Mouse (Mus musculus) stomach, postnatal 0 days (tissue): ENCODE data around the gene Slx4. TPM values are rescaled to one million over a fixed set of nuclear protein-coding genes. Genes with fewer than 3 reads are reported as not detected.
"Not testable (repeated sequence)": the region's sequence is repeated elsewhere in the genome, so short reads cannot be mapped to it uniquely, and the experiment has no call there.

Experiments used
- ATAC-seq: fragments of 200-750 bp; cut with Nextera tagmentation; 2 replicates; pipeline ENCODE4 v1.8.0; 2017; ENCODE audit not compliant: low FRiP score, low TSS enrichment
- DNase-seq: peaks from one replicate; pipeline ENCODE4 v3.0.0-alpha.2; 2016; ENCODE audit warnings: low spot score
- H3K27ac ChIP-seq: fragments of 300-500 bp; sonication (generic); replicated peaks from 2 replicates; pipeline ENCODE4 v1.5.1; 2014; ENCODE audit warnings: mild to moderate bottlenecking, control low read depth
- H3K27me3 ChIP-seq: fragments of 300-500 bp; sonication (generic); 2 replicates; pipeline ENCODE4 v1.6.1; 2014; ENCODE audit warnings: low read length; ENCODE audit not compliant: control insufficient read depth, insufficient read depth
- H3K36me3 ChIP-seq: fragments of 300-500 bp; sonication (generic); 2 replicates; pipeline ENCODE4 v1.6.1; 2014; ENCODE audit warnings: low read length, mixed read lengths; ENCODE audit not compliant: control insufficient read depth, insufficient read depth
- H3K4me1 ChIP-seq: fragments of 300-500 bp; sonication (generic); replicated peaks from 2 replicates; pipeline ENCODE4 v1.6.1; 2014; ENCODE audit warnings: antibody characterized with exemption; ENCODE audit not compliant: control insufficient read depth, insufficient read depth
- H3K4me2 ChIP-seq: fragments of 300-500 bp; sonication (generic); replicated peaks from 2 replicates; pipeline ENCODE4 v1.6.1; 2014; ENCODE audit warnings: low read depth, mild to moderate bottlenecking, control low read depth, moderate library complexity
- H3K4me3 ChIP-seq: fragments of 300-500 bp; sonication (generic); 2 replicates; pipeline ENCODE4 v1.5.1; 2014; ENCODE audit warnings: low read depth, low read length, control low read depth
- H3K9ac ChIP-seq: fragments of 300-500 bp; sonication (generic); 2 replicates; pipeline ENCODE4 v1.6.1; 2014; ENCODE audit warnings: mild to moderate bottlenecking, low read length, control low read depth, mixed read lengths
- H3K9me3 ChIP-seq: fragments of 300-500 bp; sonication (generic); 2 replicates; pipeline ENCODE4 v1.6.1; 2016; ENCODE audit warnings: low read length; ENCODE audit not compliant: control insufficient read depth
- CTCF ChIP-seq: IDR thresholded peaks from 2 replicates; pipeline ENCODE4 v1.5.1; 2016; ENCODE audit warnings: antibody characterized with exemption, low read depth, mild to moderate bottlenecking, moderate library complexity
- EP300 ChIP-seq: optimal IDR thresholded peaks from 2 replicates; pipeline ENCODE3; 2016; ENCODE audit warnings: antibody characterized with exemption
- WGBS: fragments of 180-500 bp; shearing (Covaris S2); extraction: QIAGEN DNeasy Blood & Tissue Kit; methylation state at CpG from one replicate; pipeline ENCODE4 v1.1.7; 2014; 5-methylcytosine and 5-hydroxymethylcytosine counted together
- polyA plus RNA-seq: library from polyadenylated mRNA; unstranded; fragments of >200 nt; fragmentation: Nextera tagmentation; extraction: Ambion mirVana; gene quantifications from 2 replicates; pipeline ENCODE4 v1.2.1, GENCODE M21; 2015

The Slx4 gene
- polyA plus RNA-seq, 1 experiment from 2014 or later, result 3.3 TPM

- Histone ChIP-seq H3K27ac (no peak overlapping the region), H3K36me3 (no peaks in the 10 kb centered on the region), H3K4me2 (no peak overlapping the region), H3K27me3 (no peaks in the 10 kb centered on the region), H3K9me3 (no peaks in the 10 kb centered on the region), H3K4me1 (no peaks in the 10 kb centered on the region), H3K4me3 (no peak overlapping the region), H3K9ac (no peak overlapping the region)
- ATAC-seq, result no peak
- TF ChIP-seq EP300 (no peak), CTCF (no peak)
- 92% methylated on average over 1 of the region's 1 CpGs for WGBS
- DNase-seq, result no peak
These were observed 17.7 kb upstream of the Slx4 start for GRCm38 (mm10) chr16:4021241-4021640.

GRCm38 (mm10) chr16:4017466-4017865, 13.9 kb upstream of the Slx4 start:
- H3K4me1 ChIP-seq, ATAC-seq, H3K9ac ChIP-seq, H3K27me3 ChIP-seq, H3K36me3 ChIP-seq, H3K9me3 ChIP-seq, H3K27ac ChIP-seq, H3K4me3 ChIP-seq, H3K4me2 ChIP-seq, DNase-seq: not testable (repeated sequence)
- WGBS, result 78% methylated on average over 6 of the region's 6 CpGs

- not testable (repeated sequence) for H3K9me3 ChIP-seq, H3K27ac ChIP-seq, H3K27me3 ChIP-seq, H3K4me3 ChIP-seq, DNase-seq, H3K36me3 ChIP-seq, H3K9ac ChIP-seq, H3K4me2 ChIP-seq, H3K4me1 ChIP-seq, ATAC-seq
- 78% methylated on average over 17 of the region's 17 CpGs for WGBS
These were observed 13.2 kb upstream of the Slx4 start for GRCm38 (mm10) chr16:4016786-4017185.

GRCm38 (mm10) chr16:4014040-4014668, 10.6 kb upstream of the Slx4 start:
- no peak overlapping the region for H3K4me2 ChIP-seq
- no peaks in the 10 kb centered on the region for H3K36me3 ChIP-seq
- ATAC-seq (no peak), DNase-seq (no peak)
- no peaks in the 10 kb centered on the region for H3K9me3 ChIP-seq
- TF ChIP-seq CTCF (no peak), EP300 (no peak)
- no peaks in the 10 kb centered on the region for H3K4me1 ChIP-seq
- 80% methylated on average over 5 of the region's 5 CpGs for WGBS
- H3K9ac ChIP-seq, result no peak overlapping the region
- no peak overlapping the region for H3K4me3 ChIP-seq
- no peak overlapping the region for H3K27ac ChIP-seq
- H3K27me3 ChIP-seq, result no peaks in the 10 kb centered on the region

- Histone ChIP-seq H3K9me3 (no peaks in the 10 kb centered on the region), H3K4me1 (no peaks in the 10 kb centered on the region), H3K27ac (no peak overlapping the region), H3K4me2 (no peak overlapping the region), H3K27me3 (no peaks in the 10 kb centered on the region), H3K4me3 (no peak overlapping the region), H3K36me3 (no peaks in the 10 kb centered on the region), H3K9ac (no peak overlapping the region)
- TF ChIP-seq CTCF (no peak), EP300 (no peak)
- no peak for ATAC-seq
- WGBS, result 65% methylated on average over 4 of the region's 4 CpGs
- DNase-seq, result no peak
These were observed 9.5 kb upstream of the Slx4 start for GRCm38 (mm10) chr16:4012882-4013570.

- no peaks in the 10 kb centered on the region for H3K4me1 ChIP-seq
- no peak overlapping the region for H3K9ac ChIP-seq
- no peaks in the 10 kb centered on the region for H3K9me3 ChIP-seq
- H3K4me3 ChIP-seq, result no peak overlapping the region
- H3K4me2 ChIP-seq, result no peak overlapping the region
- no peaks in the 10 kb centered on the region for H3K27me3 ChIP-seq
- peaks cover 38% of the 10 kb centered on the region for H3K36me3 ChIP-seq
- TF ChIP-seq EP300, result no peak
- no peak for TF ChIP-seq CTCF
- H3K27ac ChIP-seq, result no peak overlapping the region
- DNase-seq, result no peak
- no peak for ATAC-seq
- WGBS, result 92% methylated on average over 4 of the region's 4 CpGs
These were observed 15.2 kb downstream of the Slx4 start for GRCm38 (mm10) chr16:3988410-3988809.
